Mouse (Mus musculus) ES-Bruce4 (cell line): ENCODE measurements around the gene Vwce.

Source experiments
- CTCF ChIP-seq: IDR thresholded peaks from one replicate; pipeline ENCODE4 v1.8.1; 2011; ENCODE audit warnings: low read depth, low read length
- EP300 ChIP-seq: IDR thresholded peaks from 2 replicates; pipeline ENCODE4 v1.6.1; 2011; ENCODE audit warnings: low read depth, low read length; ENCODE audit not compliant: insufficient read depth
- POLR2A ChIP-seq: IDR thresholded peaks from one replicate; pipeline ENCODE4 v1.8.1; 2011; ENCODE audit warnings: low read length; ENCODE audit not compliant: insufficient read depth

- TF ChIP-seq CTCF (no peak), POLR2A (no peak), EP300 (no peak)
Measured at GRCm38 (mm10) chr19:10712194-10712593, 78.2 kb downstream of the Vwce start.
